Mouse (Mus musculus) midbrain, embryonic 15.5 days (tissue): ENCODE data around the gene Irf1. TPM values are rescaled to one million over a fixed set of nuclear protein-coding genes. Genes with fewer than 3 reads are reported as not detected.

Experiments used
- ATAC-seq: fragments of 200-750 bp; cut with Nextera tagmentation; replicated peaks from 2 replicates; pipeline ENCODE4 v1.8.0; 2017; ENCODE audit warnings: moderate TSS enrichment
- H3K27ac ChIP-seq: fragments of 300-500 bp; sonication (generic); 2 replicates; pipeline ENCODE4 v1.5.1; 2015; ENCODE audit warnings: mild to moderate bottlenecking, inconsistent platforms
- H3K27me3 ChIP-seq: fragments of 300-500 bp; sonication (generic); replicated peaks from 2 replicates; pipeline ENCODE4 v1.6.1; 2015; ENCODE audit warnings: inconsistent platforms
- H3K36me3 ChIP-seq: fragments of 300-500 bp; sonication (generic); replicated peaks from 2 replicates; pipeline ENCODE4 v1.6.1; 2015; ENCODE audit warnings: inconsistent platforms
- H3K4me1 ChIP-seq: fragments of 300-500 bp; sonication (generic); 2 replicates; pipeline ENCODE4 v1.6.1; 2015; ENCODE audit warnings: inconsistent platforms
- H3K4me2 ChIP-seq: fragments of 300-500 bp; sonication (generic); 2 replicates; pipeline ENCODE4 v1.6.1; 2015; ENCODE audit warnings: inconsistent platforms, mild to moderate bottlenecking, moderate library complexity
- H3K4me3 ChIP-seq: fragments of 300-500 bp; sonication (generic); 2 replicates; pipeline ENCODE4 v1.5.1; 2015; ENCODE audit warnings: mild to moderate bottlenecking, inconsistent platforms
- H3K9ac ChIP-seq: fragments of 300-500 bp; sonication (generic); 2 replicates; pipeline ENCODE4 v1.6.1; 2015; ENCODE audit warnings: mild to moderate bottlenecking, inconsistent platforms
- H3K9me3 ChIP-seq: fragments of 300-500 bp; sonication (generic); 2 replicates; pipeline ENCODE4 v1.6.1; 2016; ENCODE audit warnings: inconsistent platforms
- WGBS: fragments of 180-500 bp; shearing (Covaris S2); methylation state at CpG from one replicate; pipeline ENCODE4 v1.1.7; 2015; ENCODE audit warnings: mixed read lengths; 5-methylcytosine and 5-hydroxymethylcytosine counted together
- polyA plus RNA-seq: library from polyadenylated mRNA; unstranded; fragments of >200 nt; fragmentation: Nextera tagmentation; extraction: Ambion mirVana; gene quantifications from 2 replicates; pipeline ENCODE4 v1.2.1, GENCODE M21; 2015

Irf1 gene
- polyA plus RNA-seq, 1 experiment from 2014 or later: 2.6 TPM

DNA sequence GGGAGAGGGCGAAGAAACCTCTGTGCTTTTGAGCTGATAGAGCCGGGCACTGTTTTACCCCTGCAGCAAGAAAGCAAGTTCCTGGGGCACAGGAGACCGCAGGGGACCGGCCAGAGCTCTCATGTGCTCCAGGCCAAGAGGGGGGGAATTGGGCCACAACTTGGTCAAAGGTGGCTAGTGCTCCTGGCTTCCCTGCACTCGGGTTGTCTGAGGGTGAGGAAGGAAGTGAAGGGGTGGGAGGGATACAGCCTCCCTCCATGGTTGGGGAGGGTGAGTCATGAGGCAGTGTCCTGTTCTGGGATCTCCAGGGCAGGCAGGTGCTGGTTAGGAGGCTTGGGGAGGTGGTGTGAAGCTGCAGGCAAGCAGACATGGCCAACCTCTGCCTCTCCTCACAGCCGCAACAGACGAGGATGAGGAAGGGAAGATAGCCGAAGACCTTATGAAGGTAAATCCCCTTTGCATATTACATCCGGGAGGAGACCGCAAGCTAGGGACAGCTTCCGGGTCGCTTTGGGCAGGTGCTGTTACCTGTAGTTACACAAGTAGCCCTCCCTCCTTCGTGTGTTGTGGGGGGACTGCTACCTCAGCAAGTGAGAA lies 4.9 kb downstream of the Irf1 start:
- H3K27me3 ChIP-seq: peaks cover 17% of the 10 kb centered on the region; the same call in 1 of the 2 replicates
- H3K27ac ChIP-seq: no peak overlapping the region
- H3K4me3 ChIP-seq: no peak overlapping the region
- peaks cover 10% of the 10 kb centered on the region for H3K4me1 ChIP-seq
- no peak overlapping the region for H3K9ac ChIP-seq
- no peaks in the 10 kb centered on the region for H3K36me3 ChIP-seq
- 85% methylated on average over 13 of the region's 13 CpGs for WGBS
- no peaks in the 10 kb centered on the region for H3K9me3 ChIP-seq
- ATAC-seq: no peak
- H3K4me2 ChIP-seq: no peak overlapping the region

DNA sequence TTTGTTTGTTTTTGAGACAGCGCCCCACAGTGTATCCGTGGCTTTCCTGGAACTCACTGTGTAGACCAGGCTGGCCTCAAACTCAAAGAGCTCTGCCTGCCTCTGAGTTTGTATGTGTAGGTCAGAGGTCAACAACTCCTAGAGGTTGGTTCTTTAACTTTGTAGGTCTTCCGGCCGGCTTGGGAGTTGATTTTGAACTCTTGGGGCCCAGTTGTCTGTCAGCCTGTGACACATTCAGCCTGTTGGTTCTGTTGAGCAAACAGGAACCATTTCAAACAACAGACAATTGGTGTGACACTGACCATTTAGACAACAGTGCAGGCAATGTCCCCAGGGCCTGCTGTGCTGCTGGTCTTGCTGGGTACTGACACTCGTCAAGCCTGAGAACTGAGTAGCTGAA lies 7.9 kb downstream of the Irf1 start:
- ATAC-seq: no peak
- 63% methylated on average over 5 of the region's 5 CpGs for WGBS

DNA sequence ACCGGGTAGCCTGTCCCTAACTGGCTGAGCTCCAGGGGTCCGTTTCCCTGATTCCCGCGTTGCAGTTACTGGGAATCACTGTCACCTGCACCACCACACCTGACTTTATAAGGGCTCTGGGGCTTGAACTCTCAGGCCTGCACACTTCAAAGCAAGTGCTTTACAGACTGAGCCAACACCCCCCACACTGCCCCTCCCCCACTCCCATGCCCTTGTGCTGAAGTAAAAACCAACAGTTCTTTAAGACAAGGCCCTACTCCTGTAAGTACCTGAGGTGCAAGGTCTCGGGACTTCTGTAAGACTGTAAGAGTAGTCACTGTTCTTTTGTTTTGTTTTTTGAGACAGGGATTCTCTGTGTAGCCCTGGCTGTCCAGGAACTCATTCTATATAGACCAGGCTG lies 8.6 kb downstream of the Irf1 start:
- H3K27ac ChIP-seq: no peak overlapping the region
- H3K9me3 ChIP-seq: no peaks in the 10 kb centered on the region

More for the DNA sequence above, 7.9 kb downstream of the Irf1 start:
- H3K4me1 ChIP-seq: no peaks in the 10 kb centered on the region
- H3K36me3 ChIP-seq: no peaks in the 10 kb centered on the region
- H3K27me3 ChIP-seq: no peaks in the 10 kb centered on the region
- H3K4me3 ChIP-seq: no peak overlapping the region
- no peaks in the 10 kb centered on the region for H3K9me3 ChIP-seq
- no peak overlapping the region for H3K27ac ChIP-seq
- no peak overlapping the region for H3K4me2 ChIP-seq
- no peak overlapping the region for H3K9ac ChIP-seq

DNA sequence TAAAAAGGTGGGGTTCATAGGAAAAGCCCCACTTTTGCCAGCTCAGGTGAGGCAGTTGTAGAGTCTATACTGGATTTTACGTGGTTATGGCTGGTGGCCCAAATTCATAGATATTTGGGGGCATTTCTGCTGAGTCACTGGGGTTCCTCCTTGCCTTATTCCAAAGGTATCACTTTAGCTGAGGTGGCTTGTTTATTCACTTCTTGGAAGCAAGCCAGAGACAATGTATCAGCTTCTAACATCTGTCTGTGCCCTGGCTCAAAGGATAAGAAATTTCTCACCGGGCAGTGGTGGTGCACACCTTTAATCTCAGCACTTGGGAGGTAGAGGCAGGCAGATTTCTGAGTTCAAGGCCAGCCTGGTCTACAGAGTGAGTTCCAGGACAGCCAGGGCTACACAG lies 10.0 kb downstream of the Irf1 start:
- H3K36me3 ChIP-seq: no peaks in the 10 kb centered on the region
- no peaks in the 10 kb centered on the region for H3K9me3 ChIP-seq
- no peak for ATAC-seq
- H3K27me3 ChIP-seq: no peaks in the 10 kb centered on the region
- no peak overlapping the region for H3K4me2 ChIP-seq
- no peak overlapping the region for H3K27ac ChIP-seq
- WGBS: 83% methylated on average over 2 of the region's 2 CpGs
- no peaks in the 10 kb centered on the region for H3K4me1 ChIP-seq
- no peak overlapping the region for H3K9ac ChIP-seq
- no peak overlapping the region for H3K4me3 ChIP-seq

More for the DNA sequence above, 8.6 kb downstream of the Irf1 start:
- no peaks in the 10 kb centered on the region for H3K36me3 ChIP-seq
- WGBS: 81% methylated on average over 5 of the region's 5 CpGs
- no peak for ATAC-seq
- H3K4me3 ChIP-seq: no peak overlapping the region
- H3K27me3 ChIP-seq: no peaks in the 10 kb centered on the region
- no peak overlapping the region for H3K9ac ChIP-seq
- no peak overlapping the region for H3K4me2 ChIP-seq
- H3K4me1 ChIP-seq: no peaks in the 10 kb centered on the region

DNA sequence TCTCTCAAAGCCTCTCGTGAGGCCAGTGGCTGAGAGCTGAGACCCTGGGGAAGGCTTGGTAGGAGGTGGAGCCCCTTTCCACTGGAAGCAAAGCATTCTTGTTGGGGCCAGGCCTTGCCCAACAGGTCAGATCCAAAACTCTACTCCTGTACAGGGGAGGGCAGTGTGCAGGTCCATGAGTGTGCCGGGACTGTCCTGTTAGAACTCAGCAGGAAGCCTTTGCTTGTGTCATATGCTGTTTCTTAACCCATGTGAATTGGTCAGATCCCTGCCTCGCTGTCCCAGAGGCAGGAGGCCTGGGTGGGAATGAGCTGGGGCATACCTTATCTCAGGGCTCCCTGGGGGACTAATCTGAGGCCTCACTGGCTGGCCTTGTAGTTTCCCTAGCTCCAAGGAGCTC lies 10.4 kb downstream of the Irf1 start:
- H3K27me3 ChIP-seq: no peaks in the 10 kb centered on the region
- no peak overlapping the region for H3K4me3 ChIP-seq
- no peaks in the 10 kb centered on the region for H3K36me3 ChIP-seq
- 67% methylated on average over 3 of the region's 3 CpGs for WGBS
- H3K27ac ChIP-seq: no peak overlapping the region
- no peak overlapping the region for H3K9ac ChIP-seq
- no peaks in the 10 kb centered on the region for H3K9me3 ChIP-seq
- no peak overlapping the region for H3K4me2 ChIP-seq
- no peak for ATAC-seq
- H3K4me1 ChIP-seq: no peaks in the 10 kb centered on the region

DNA sequence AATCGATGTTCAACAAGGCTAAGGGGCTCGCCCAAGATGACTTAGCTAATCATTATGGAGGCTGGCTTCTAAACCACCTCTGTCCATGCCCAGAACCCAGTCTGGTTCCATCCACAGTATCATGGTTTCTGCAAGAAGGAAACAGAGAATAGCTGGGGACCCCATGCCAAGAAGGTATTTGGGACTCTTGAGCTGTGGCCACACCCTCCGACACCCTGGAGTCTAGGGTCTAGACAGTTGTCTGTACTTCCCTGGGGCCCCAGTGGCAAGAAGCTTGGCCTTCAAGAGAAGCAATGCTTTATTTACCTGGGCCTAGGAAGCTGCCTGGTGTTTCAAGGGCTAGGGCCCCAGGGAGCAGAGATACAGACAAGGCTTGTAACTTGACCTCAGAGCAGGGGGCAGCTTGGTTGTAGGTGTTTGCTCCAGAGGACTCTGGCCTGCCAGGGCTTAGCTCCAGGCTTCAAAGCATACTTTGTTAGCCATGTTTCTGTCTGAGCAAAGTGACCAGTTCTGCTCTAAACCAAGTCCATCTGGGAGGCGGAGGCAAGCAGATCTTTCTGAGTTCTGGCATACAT lies 11.5 kb downstream of the Irf1 start:
- H3K4me1 ChIP-seq: no peaks in the 10 kb centered on the region
- no peaks in the 10 kb centered on the region for H3K36me3 ChIP-seq
- 93% methylated on average over 4 of the region's 4 CpGs for WGBS
- no peak overlapping the region for H3K27ac ChIP-seq
- no peaks in the 10 kb centered on the region for H3K27me3 ChIP-seq
- H3K4me2 ChIP-seq: no peak overlapping the region
- no peak for ATAC-seq
- H3K9me3 ChIP-seq: no peaks in the 10 kb centered on the region
- H3K9ac ChIP-seq: no peak overlapping the region
- H3K4me3 ChIP-seq: no peak overlapping the region

DNA sequence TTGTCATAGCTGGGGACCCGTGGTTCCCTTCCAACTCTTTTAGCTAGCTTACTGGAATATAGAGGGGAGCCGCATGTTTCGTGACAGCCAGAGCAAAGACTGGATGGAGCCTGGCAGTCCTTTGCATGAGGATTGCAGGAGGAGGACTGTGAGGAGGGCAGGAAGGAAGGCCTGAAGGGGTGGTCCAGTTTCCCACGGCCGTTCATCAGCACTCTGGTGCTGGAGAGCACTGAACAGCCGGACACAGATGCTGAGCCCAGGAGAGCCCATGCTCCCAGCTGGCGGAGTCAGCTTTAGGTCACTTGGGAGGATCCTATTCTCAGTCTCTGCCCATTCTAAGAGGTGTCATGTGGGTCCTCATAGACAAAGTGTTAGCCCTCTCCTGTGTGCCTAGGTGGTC lies 12.2 kb downstream of the Irf1 start:
- no peak overlapping the region for H3K9ac ChIP-seq
- H3K4me2 ChIP-seq: no peak overlapping the region
- H3K4me3 ChIP-seq: no peak overlapping the region
- H3K27me3 ChIP-seq: no peaks in the 10 kb centered on the region
- H3K27ac ChIP-seq: no peak overlapping the region
- no peaks in the 10 kb centered on the region for H3K4me1 ChIP-seq
- no peaks in the 10 kb centered on the region for H3K36me3 ChIP-seq
- no peaks in the 10 kb centered on the region for H3K9me3 ChIP-seq
- no peak for ATAC-seq
- 92% methylated on average over 7 of the region's 7 CpGs for WGBS

DNA sequence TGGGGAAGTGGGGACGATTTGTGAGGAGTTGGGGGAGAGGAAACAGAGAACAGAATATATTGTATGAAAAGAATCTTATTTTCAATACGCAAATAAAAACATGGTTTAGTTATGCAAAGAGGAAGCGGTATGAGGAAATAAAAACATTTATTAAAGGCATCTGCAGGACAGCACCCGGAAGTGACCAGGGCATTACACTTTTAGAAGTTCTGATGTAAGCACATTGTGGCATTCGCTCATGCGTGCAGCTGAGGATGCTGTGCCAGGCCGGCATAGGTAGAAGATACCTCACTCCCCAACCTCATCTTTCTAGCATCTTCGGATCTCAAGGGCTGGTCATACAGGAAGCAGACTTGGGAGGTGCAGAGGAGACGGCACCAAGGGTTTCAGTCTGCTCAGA lies 13.5 kb downstream of the Irf1 start:
- 88% methylated on average over 9 of the region's 9 CpGs for WGBS
- no peak for ATAC-seq
- no peak overlapping the region for H3K27ac ChIP-seq

DNA sequence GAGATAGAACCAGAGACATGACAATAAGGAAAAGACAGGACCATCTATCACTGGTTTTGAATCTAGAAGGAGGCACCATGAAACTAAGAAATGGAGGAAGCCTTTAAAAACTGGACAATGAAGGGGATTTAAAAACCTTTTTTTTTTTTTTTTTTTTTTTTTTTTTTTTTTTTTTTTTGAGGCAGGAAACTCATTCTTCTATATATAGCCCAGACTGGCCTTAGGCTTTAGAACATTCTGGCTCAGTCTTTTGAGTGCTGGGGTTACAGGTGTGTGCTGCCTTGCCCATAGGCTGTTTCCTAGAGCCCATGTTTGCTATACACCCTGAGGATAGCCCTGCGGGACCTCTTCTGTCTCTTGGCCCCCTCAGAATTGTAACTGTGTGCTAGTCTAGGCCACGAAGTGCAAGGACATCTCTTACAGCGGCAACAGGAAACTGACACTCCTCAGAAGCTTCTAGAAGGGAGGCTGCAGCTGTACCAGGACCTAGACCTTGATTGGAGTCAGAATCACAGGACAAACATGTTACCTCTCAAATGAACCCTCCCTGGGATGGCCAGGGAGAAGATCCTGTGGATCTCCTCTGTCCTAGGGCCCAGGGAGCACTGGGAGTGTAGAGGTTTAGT lies 15.6 kb downstream of the Irf1 start:
- no peak for ATAC-seq

More for the DNA sequence above, 13.5 kb downstream of the Irf1 start:
- Histone ChIP-seq H3K36me3 (no peaks in the 10 kb centered on the region), H3K4me3 (no peak overlapping the region), H3K4me2 (no peak overlapping the region), H3K27me3 (no peaks in the 10 kb centered on the region), H3K9ac (no peak overlapping the region), H3K4me1 (no peaks in the 10 kb centered on the region), H3K9me3 (no peaks in the 10 kb centered on the region)

DNA sequence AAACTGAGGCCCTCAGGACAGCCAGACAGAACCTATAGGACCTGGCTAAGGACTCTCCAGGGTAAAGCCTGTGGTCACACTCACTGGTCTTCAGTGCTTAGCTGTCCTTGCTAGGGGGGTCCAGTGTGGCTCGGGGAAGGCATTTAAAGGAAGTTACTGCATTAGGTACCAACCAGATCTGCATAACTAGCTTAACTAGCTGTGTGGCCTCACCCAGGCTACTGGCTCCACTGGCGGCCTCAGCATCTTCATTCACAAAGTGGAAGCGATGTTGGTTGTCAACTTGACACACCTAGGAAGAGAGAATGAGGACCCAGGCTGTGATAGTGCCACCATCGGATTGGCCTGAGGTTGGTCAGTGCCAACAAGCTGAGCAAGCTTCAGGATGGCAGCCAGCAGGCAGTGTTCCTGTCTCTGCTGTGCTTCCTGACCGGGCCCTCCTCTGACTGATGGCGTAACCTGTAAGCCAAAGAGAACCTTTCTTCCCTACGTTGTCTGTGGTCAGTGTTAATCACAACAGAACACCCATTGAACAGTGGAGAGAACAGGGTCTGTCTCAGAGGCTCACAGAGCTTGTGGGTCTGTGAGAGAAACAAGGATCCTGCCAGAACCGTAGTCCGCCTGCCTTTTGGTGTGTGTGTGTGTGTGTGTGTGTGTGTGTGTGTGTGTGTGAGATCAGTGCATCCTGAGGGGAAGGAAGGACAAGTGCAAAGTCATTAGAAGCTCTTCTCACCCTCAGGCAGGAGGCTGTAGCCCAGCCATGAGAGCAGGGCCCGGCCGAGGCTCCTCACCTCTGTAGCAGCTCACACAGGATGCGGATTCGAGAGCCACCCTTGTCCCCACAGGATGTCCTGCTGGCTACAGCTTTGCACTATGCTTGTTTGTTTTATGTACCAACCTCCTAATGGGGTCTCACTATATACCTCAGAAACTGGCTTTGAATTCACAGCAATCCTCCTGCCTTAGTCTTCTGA lies 16.5 kb downstream of the Irf1 start:
- 84% methylated on average over 13 of the region's 13 CpGs for WGBS
- no peaks in the 10 kb centered on the region for H3K27me3 ChIP-seq
- H3K4me2 ChIP-seq: no peak overlapping the region
- ATAC-seq: no peak
- no peak overlapping the region for H3K9ac ChIP-seq
- no peaks in the 10 kb centered on the region for H3K4me1 ChIP-seq
- no peaks in the 10 kb centered on the region for H3K9me3 ChIP-seq
- no peaks in the 10 kb centered on the region for H3K36me3 ChIP-seq
- no peak overlapping the region for H3K27ac ChIP-seq
- no peak overlapping the region for H3K4me3 ChIP-seq

More for the DNA sequence above, 15.6 kb downstream of the Irf1 start:
- WGBS: 85% methylated on average over 3 of the region's 3 CpGs
- Histone ChIP-seq H3K27ac (no peak overlapping the region), H3K9ac (no peak overlapping the region), H3K4me1 (no peaks in the 10 kb centered on the region), H3K4me3 (no peak overlapping the region), H3K27me3 (no peaks in the 10 kb centered on the region), H3K36me3 (no peaks in the 10 kb centered on the region), H3K9me3 (no peaks in the 10 kb centered on the region), H3K4me2 (no peak overlapping the region)

DNA sequence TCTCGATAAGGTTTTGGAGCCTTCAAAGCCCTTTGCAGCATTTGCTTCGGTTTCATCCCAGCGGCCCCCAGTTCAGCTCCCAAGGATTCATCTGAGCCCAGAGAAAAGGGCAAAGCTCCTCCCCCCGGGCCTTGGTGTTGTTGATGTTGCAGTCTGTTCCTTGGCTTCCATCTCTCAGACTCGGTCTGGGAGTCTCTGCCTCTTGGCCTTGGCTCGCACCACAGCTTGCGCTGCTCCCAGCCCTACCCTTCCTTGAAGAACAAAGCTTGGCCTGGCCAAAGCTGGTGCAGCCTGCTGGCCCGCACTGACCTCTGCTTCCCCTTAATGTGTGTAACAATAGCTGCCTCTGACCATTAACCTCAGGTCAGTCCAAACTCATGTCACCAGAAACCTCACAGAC lies 18.4 kb downstream of the Irf1 start:
- Histone ChIP-seq H3K9ac (no peak overlapping the region), H3K4me2 (no peak overlapping the region), H3K27ac (no peak overlapping the region), H3K4me3 (no peak overlapping the region), H3K9me3 (no peaks in the 10 kb centered on the region), H3K27me3 (no peaks in the 10 kb centered on the region), H3K36me3 (no peaks in the 10 kb centered on the region), H3K4me1 (no peaks in the 10 kb centered on the region)
- WGBS: 70% methylated on average over 8 of the region's 8 CpGs
- no peak for ATAC-seq

DNA sequence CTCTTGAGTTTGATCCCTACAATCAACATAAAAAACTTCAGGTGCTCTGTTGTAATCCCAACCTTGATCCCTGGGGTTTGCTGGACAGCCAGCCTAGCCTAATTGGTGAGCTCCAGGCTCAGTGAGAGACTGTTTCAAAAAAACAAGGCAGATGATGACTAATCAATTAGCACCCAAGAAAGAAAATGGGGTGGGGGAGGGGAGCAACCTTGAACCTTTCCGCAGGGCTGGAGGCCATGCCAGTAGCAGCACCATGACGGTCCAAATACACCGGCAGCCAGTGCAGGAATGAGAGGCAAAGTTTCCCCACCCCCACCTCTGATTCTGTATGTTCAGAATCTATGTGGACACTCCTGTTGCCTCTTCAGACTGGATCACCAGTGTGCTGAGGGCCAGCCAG lies 19.5 kb downstream of the Irf1 start:
- ATAC-seq: no peak
- Histone ChIP-seq H3K4me1 (no peaks in the 10 kb centered on the region), H3K9me3 (no peaks in the 10 kb centered on the region), H3K4me2 (no peak overlapping the region), H3K27me3 (no peaks in the 10 kb centered on the region), H3K9ac (no peak overlapping the region), H3K27ac (no peak overlapping the region), H3K36me3 (no peaks in the 10 kb centered on the region), H3K4me3 (no peak overlapping the region)
- 82% methylated on average over 3 of the region's 3 CpGs for WGBS
